Mouse (Mus musculus): ENCODE measurements around the gene Faf2.

The Faf2 gene

GRCm38 (mm10) chr13:54621155-54621932 lies at the start of gene Faf2:
TSS of gene Faf2 (plus strand) at chr13:54621784.
- peak; percentile 98 for DNase-seq (ENCODE audit: low spot score)

GRCm38 (mm10) chr13:54572621-54573020 lies 49.0 kb upstream of the Faf2 start:
- DNase-seq (ENCODE audit: low spot score): no peak

- DNase-seq (ENCODE audit: low spot score): peak; percentile 82
Observed at GRCm38 (mm10) chr13:54574854-54575481, 46.6 kb upstream of the Faf2 start, which contains the start of gene Arl10. TSS of gene Arl10 (plus strand) at chr13:54575015.

DNA sequence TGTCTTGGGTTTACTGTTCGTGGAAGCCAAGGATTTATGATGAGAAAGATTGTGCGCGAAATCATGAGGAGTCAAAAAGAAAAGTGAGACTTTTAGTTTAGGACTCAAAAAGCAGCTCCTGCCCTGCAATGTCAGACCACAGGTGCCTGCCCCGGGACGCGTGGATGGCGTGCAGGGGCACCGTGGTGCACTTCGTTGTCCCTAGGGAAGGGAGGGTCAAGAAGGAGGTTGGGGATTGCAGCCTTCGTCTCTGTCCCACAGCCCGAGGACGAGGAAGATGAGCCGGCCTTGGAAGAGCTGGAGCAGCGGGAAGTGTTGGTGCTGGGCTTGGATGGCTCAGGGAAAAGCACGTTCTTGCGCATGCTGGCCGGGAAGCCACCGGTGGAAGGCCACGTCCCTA lies 46.1 kb upstream of the Faf2 start:
- peak; percentile 26 for DNase-seq (ENCODE audit: low spot score)

DNA sequence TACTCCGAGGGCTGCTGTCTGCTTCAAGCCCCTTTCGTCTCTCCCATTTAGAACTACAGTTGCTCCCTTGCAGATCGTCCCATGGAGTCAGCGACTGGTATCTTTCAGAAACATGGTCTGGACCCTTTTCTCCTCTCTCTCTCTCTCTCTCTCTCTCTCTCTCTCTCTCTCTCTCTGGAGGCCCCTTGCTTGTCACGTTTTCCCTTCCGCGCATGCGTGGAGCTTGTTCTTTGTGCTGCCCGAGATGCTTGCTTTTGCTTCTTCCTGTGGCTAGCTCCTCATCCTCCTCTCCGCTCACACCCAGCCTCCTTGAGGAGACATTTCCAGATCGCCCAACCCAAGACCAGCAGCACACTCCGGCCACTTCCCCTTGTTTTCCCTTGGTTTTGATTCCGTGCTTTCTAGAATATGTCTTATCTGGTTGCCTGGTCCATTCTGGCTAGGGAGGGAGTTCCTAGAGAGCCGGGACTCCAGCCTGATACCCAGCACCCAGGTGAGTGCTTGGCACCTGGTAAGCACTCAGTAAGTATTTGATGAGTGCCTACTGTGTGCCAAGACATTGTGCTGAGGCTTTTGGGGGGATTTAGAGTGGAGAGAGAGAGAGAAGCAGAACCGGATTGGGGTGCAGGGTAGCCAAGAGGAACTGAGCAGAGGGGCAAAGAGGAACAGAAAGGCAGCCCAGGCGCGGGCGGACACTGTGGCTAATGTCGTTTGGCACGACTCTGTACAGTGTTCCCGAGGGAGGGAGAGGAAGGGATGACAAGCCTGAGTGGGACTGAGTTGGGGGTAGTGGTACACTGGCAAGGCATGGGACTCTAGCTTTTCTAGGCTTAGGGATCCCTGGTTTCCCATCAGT lies 43.7 kb upstream of the Faf2 start:
- DNase-seq (ENCODE audit: low spot score): no peak

GRCm38 (mm10) chr13:54581385-54581784 lies 40.2 kb upstream of the Faf2 start:
- DNase-seq (ENCODE audit: low spot score): no peak

GRCm38 (mm10) chr13:54582126-54582525 lies 39.5 kb upstream of the Faf2 start:
- DNase-seq (ENCODE audit: low spot score): no peak

- no peak for DNase-seq (ENCODE audit: low spot score)
Observed at GRCm38 (mm10) chr13:54582860-54583259, 38.7 kb upstream of the Faf2 start.

DNA sequence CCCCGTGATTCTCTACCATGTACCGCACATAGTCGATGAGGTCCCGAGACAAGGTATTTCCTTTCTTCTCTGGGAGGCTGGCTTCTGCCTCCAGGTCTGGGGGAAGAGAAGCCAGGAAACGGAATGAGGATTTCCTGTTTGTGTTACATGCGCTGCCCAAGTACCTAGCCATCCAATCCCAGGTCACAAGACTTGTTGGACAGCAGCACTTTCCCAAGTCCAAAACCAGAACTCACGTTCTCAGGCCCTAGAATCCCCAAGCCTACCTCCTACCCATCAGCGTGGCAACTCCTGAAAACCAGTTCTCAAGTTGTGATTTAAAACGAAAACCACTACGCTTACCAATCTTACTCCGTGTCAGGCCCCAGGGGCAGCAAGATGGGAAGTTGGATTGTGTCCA lies 35.8 kb upstream of the Faf2 start:
- no peak for DNase-seq (ENCODE audit: low spot score)

DNA sequence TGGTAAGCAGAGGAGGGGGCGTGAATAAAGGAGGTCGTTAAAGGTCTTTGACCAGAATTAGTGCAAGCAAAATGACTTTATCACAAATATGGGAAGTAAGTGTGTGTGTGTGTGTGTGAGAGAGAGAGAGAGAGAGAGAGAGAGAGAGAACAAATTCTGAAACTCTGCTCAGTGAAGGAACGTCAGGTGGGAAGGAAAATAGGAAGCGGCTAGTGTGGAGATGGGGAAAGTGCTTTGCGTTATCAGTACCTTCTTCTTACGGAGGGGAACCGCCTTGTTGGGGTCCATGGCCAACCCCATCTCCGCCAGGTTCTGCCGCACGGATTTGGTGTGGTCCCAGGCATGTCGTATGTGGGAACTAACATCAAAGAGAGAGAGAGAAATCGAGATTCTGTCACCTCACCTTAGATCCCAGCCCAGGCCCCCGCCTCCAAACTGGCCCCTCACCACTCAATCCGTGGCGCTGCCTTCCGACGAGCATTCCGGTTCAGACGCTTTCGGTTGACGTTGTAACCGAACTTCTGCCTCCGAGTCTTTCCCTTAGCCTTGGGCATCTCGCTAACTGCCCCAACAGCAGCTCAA lies 32.1 kb upstream of the Faf2 start:
- no peak for DNase-seq (ENCODE audit: low spot score)

DNA sequence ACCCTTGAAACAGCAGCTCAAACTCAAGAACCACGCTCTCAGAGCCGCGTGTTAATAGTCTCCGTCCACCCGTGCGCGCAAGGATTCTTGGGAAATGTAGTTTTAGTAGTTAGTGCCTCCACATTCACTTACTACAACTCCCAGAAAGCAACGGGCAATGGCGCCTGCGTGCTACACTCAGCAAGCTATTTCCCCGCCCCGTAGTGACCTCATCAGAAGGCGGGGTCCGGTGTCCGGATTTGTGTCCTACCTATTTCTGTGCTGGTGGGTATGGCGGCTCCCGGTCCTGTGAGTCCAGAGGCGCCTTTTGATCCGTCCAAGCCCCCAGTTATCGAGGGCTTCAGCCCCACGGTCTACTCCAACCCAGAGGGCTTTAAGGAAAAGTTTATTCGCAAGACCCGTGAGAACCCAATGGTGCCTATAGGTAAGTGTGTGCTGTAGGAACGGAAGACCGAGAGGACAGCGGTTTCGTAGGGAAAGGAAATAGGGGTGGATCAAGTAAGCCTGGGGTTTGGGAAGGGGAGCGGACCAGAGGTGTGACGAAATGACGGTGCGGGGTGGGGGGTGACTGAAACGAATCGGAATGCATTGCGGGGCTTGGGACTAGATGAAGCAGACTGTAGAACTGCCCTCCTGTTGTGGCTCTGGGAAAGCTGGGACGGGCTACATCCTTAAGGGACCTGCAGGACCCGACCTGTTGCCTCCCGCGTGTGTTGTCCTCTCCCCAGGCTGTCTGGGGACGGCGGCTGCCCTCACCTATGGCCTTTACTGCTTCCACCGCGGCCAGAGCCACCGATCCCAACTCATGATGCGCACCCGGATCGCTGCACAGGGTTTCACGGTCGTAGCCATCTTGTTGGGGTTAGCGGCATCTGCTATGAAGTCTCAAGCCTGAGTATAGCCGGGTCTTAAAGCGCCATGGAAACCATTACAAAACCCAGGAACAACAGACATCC lies 31.3 kb upstream of the Faf2 start, which contains the start of the genes Nop16 and Higd2a:
Nop16 (minus strand) TSS at position 95 of the 956 bp plus-strand sequence.
Higd2a (plus strand) TSS at position 212 of the 956 bp plus-strand sequence.
- peak; percentile 93 for DNase-seq (ENCODE audit: low spot score)

DNA sequence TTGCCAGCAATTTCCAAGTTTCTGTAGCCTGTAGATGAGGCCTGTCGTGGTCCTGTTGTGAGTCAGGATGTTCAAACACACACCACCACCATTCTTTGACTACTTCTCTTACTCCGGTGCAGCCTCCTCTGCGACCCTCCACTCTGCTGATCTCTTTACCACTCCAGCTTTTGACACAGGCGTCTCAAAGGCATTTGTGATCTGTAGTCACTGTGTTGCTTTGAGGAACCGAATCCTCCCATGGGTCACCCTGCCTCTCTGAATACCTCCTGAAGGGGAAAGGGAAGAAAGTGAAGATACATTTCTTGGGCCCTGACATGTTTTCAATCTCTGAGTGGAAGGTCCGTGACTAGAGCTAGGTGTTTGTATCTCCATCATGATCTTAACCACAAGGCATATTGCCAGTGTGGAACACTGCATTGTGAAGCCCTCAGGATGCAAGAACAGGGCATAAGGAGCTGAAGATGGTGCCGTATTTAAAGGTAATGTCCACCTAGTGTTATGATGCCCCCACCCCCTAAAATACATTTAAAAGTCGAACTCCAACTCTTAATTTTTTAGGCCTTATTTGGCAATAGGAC lies 29.7 kb upstream of the Faf2 start:
- DNase-seq (ENCODE audit: low spot score): no peak

DNA sequence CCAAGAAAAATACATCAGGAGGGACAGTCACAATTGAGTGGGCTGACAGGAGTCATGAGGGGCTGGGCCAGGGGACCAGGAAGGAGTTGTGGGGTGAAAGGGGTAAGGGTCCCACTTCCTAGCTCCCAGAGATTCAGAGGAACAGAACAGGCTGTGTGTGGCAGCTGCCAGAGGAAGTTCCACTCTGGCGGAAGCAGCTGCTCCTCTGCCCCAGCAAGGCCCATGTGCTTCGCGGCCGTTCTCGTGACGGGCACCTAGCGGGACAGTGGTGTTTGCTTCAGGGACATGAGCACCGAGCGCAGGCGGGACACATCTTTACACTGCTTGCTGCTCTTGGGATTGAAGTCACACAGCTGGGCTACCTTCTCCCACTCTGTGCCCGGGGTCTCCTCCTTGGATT lies 28.0 kb upstream of the Faf2 start:
- DNase-seq (ENCODE audit: low spot score): no peak

DNA sequence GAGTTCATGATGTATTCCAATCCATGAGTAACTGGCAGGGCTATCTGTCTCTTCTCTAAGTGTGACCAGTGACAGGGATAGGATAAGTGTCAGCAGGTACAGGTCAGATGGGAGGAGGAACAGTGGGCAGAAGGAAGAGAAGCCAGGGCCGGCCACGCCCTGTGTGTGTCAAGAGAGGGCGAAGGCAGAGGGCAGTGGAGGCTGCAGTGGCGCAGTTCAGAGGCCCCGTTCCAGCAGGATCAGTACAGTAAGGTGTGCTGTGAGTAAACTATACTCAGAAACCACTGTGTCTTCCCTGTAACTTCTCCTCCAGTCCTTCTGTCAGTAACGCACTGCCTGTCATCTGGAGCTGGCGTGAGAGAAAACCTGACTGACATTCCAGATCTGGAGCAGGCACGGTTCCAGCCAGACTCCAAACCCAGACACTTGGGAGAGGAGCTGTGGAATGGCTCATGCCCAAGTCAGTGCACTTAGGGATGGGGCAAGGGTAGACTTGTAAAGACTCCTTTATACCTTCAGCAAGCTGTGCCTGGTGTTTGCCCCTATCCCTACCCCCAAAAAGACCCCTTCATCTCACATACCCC lies 25.4 kb upstream of the Faf2 start:
- no peak for DNase-seq (ENCODE audit: low spot score)

DNA sequence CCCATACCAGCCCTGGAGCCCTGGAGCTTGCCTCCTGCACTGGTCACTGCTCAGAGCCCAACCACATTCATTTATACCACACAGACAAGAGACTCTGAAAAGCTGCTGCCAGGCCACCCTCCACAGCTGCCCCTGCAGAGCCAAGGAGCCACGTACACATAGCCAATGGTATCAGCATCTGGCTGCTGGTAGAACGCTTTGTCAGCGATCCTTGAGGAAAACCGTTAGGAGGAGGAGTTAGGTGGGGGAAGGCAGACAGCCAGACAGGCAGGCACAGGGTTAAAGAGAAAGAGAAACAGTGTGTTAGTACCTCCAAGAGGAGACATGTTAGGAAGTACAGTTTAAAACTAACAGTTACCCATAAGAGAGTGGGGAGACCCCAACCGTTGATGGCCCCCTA lies 24.7 kb upstream of the Faf2 start:
- DNase-seq (ENCODE audit: low spot score): no peak

- no peak for DNase-seq (ENCODE audit: low spot score)
Observed at GRCm38 (mm10) chr13:54598622-54599143, 22.9 kb upstream of the Faf2 start.

DNA sequence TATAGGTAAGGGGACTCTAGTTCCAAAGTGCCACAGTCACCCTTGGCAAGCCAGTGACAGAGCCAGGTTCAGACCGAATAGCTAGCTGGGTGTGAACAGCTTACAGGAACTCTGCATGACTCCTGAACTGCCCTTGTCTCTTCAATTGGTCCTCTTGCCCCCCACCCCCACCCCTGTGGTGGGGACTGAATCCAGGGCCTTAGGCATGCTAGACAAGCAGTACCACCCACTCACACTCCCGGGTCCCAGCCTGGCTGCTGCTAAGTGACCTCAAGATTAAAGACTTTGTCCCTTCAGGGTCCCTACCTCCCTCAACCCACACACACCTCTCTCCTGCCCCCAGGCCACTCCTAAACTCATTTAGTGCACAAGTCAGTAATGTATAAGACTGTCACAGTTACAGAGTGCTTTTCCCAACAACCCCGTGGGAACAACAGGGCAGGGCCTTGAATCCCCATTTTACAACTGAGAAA lies 18.9 kb upstream of the Faf2 start:
- DNase-seq (ENCODE audit: low spot score): no peak

DNA sequence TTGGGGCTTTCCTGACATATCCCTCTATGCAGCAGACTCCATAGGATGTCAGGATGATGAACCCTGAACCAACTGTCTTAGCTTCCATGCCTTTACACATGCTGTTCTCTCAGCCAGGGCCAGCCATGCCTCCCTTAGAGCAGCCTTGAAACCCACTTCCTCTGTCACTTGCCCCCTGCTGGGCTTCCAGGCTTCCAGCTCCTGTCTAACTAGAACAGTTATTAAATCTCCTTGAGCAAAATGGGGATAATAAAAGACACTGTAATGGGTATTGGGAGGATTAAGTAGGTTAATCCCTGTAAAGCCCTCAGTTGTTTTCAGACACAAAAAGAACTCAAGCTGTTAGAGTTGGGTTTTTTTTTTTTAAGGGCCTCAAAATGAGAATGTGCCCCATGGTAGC lies 18.1 kb upstream of the Faf2 start:
- no peak for DNase-seq (ENCODE audit: low spot score)

DNA sequence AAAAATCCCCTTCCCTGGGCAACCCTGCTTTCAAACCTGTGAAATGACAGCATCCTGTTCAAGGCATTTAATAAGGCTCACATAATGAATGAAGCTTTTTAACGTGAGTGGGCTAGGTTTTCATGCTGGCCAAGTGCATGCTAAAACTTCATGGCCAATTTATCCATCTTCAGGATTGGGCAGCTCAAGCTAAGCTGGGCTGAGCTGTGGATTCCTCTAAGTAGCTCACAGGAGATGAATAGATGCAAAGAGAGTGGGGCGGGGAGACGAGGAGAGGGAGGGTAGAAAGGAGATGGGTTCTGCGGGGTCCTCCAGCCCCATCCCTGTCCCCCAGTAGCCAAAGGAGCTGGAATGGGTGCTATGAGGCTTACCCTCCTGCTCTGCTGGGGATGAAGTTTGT lies 17.4 kb upstream of the Faf2 start:
- DNase-seq (ENCODE audit: low spot score): no peak

DNA sequence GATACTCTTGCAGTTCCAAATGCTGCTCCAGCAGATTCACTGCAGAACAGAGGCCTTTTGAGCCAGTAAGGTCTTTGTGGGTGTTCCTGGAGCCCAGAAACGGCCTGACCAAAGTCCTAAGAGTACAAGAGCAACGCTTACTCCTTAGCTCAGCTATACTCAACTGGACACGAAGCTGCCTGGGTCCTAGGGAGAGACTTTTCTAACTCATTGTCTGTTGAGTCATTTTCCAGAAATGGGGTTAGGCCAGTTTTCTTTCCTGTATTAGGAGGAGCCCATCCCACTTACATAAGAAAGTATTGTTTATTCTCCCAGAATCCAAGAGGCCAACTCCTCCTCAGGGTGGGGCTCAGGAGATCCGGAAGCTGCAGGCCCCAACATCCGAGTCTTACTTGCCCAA lies 16.2 kb upstream of the Faf2 start:
- no peak for DNase-seq (ENCODE audit: low spot score)

Data from ovary, postnatal 36 days (tissue).